Mouse (Mus musculus) intestine, embryonic 14.5 days (tissue): ENCODE data around the gene Gm136. TPM values are rescaled to one million over a fixed set of nuclear protein-coding genes. Genes with fewer than 3 reads are reported as not detected.

Experiments used
- ATAC-seq: fragments of 200-750 bp; cut with Nextera tagmentation; replicated peaks from 2 replicates; pipeline ENCODE4 v1.8.0; 2017; ENCODE audit warnings: low read depth, moderate number of reproducible peaks, moderate TSS enrichment, moderate library complexity; ENCODE audit not compliant: low FRiP score, low TSS enrichment
- DNase-seq: peaks from one replicate; pipeline ENCODE4 v3.0.0-alpha.2; 2018; ENCODE audit warnings: low spot score
- H3K27ac ChIP-seq: fragments of 300-500 bp; sonication (generic); 2 replicates; pipeline ENCODE4 v1.5.1; 2014; ENCODE audit warnings: low read depth, mild to moderate bottlenecking, control low read depth
- H3K27me3 ChIP-seq: fragments of 300-500 bp; sonication (generic); replicated peaks from 2 replicates; pipeline ENCODE4 v1.6.1; 2014; ENCODE audit warnings: low read length, control low read depth; ENCODE audit not compliant: control insufficient read depth, insufficient read depth
- H3K36me3 ChIP-seq: fragments of 300-500 bp; sonication (generic); 2 replicates; pipeline ENCODE4 v1.6.1; 2014; ENCODE audit warnings: low read length, control low read depth; ENCODE audit not compliant: control insufficient read depth, insufficient read depth
- H3K4me1 ChIP-seq: fragments of 300-500 bp; sonication (generic); replicated peaks from 2 replicates; pipeline ENCODE4 v1.6.1; 2014; ENCODE audit warnings: low read length, control low read depth, mixed read lengths; ENCODE audit not compliant: control insufficient read depth, insufficient read depth
- H3K4me2 ChIP-seq: fragments of 300-500 bp; sonication (generic); 2 replicates; pipeline ENCODE4 v1.6.1; 2014; ENCODE audit warnings: low read length
- H3K4me3 ChIP-seq: fragments of 300-500 bp; sonication (generic); 2 replicates; pipeline ENCODE4 v1.5.1; 2014; ENCODE audit warnings: low read depth, low read length, control low read depth, mixed read lengths
- H3K9ac ChIP-seq: fragments of 300-500 bp; sonication (generic); 2 replicates; pipeline ENCODE4 v1.6.1; 2014; ENCODE audit warnings: mild to moderate bottlenecking, low read length
- H3K9me3 ChIP-seq: fragments of 300-500 bp; sonication (generic); 2 replicates; pipeline ENCODE4 v1.6.1; 2016; ENCODE audit warnings: low read length, control low read depth; ENCODE audit not compliant: control insufficient read depth
- WGBS: fragments of 180-500 bp; shearing (Covaris S2); extraction: QIAGEN DNeasy Blood & Tissue Kit; methylation state at CpG from one replicate; pipeline ENCODE4 v1.1.7; 2014; 5-methylcytosine and 5-hydroxymethylcytosine counted together
- polyA plus RNA-seq: library from polyadenylated mRNA; unstranded; fragments of >200 nt; fragmentation: Nextera tagmentation; extraction: Ambion mirVana; gene quantifications from 2 replicates; pipeline ENCODE4 v1.2.1, GENCODE M21; 2014

The Gm136 gene
- polyA plus RNA-seq, 1 experiment from 2014 or later = not detected

DNA sequence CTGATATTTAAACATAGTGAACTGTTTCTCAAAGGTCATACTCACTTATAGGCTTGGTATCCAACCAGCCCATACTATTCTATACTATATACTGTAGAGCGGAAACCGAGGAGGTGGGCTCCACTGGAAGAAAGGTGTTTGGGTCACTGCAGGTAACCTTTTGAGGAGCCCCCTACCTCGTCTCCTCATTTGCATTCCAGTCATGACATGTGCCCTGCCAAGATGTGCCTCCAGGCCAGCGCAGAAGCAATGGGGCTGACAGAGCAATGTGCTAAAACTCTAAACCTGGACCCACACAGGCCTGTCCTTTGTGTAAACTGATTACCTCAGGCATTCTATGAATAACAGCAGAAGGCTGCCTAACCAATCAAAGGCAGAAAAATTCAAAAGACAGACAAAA is 31.8 kb downstream of the Gm136 start:
- no peak overlapping the region for H3K27ac ChIP-seq
- no peak for ATAC-seq
- H3K9me3 ChIP-seq = peaks cover 6% of the 10 kb centered on the region; the same call in 1 of the 2 replicates
- H3K4me2 ChIP-seq = no peak overlapping the region
- H3K27me3 ChIP-seq = peaks cover 4% of the 10 kb centered on the region; the same call in 1 of the 2 replicates
- DNase-seq = no peak
- 68% methylated on average over 4 of the region's 4 CpGs for WGBS
- no peaks in the 10 kb centered on the region for H3K36me3 ChIP-seq
- no peaks in the 10 kb centered on the region for H3K4me1 ChIP-seq
- no peak overlapping the region for H3K4me3 ChIP-seq
- no peak overlapping the region for H3K9ac ChIP-seq

DNA sequence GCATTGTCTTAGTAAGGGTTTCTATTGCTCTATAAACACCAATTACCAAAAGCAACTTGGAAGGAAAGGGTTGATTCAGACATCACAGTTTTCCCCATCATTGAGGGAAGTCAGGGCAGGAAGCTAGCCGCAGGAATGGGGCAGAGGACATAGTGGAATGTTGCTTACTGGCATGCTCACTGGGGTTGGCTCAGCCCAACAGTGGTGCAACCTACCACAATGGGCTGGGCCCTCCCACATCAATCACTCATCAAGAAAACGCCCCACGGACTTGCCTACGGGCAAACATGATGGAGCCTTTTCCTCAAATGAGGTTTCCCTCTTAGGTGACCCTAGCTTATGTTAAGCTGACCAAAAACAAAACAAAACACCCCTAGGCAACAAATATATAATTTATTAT is 32.9 kb downstream of the Gm136 start:
- Histone ChIP-seq H3K27ac (no peak overlapping the region), H3K4me1 (no peaks in the 10 kb centered on the region), H3K27me3 (no peaks in the 10 kb centered on the region), H3K9ac (no peak overlapping the region), H3K9me3 (peaks cover 6% of the 10 kb centered on the region; the same call in 1 of the 2 replicates), H3K4me3 (no peak overlapping the region), H3K4me2 (no peak overlapping the region), H3K36me3 (no peaks in the 10 kb centered on the region)
- WGBS = 70% methylated on average over 4 of the region's 4 CpGs
- ATAC-seq (no peak), DNase-seq (no peak)

DNA sequence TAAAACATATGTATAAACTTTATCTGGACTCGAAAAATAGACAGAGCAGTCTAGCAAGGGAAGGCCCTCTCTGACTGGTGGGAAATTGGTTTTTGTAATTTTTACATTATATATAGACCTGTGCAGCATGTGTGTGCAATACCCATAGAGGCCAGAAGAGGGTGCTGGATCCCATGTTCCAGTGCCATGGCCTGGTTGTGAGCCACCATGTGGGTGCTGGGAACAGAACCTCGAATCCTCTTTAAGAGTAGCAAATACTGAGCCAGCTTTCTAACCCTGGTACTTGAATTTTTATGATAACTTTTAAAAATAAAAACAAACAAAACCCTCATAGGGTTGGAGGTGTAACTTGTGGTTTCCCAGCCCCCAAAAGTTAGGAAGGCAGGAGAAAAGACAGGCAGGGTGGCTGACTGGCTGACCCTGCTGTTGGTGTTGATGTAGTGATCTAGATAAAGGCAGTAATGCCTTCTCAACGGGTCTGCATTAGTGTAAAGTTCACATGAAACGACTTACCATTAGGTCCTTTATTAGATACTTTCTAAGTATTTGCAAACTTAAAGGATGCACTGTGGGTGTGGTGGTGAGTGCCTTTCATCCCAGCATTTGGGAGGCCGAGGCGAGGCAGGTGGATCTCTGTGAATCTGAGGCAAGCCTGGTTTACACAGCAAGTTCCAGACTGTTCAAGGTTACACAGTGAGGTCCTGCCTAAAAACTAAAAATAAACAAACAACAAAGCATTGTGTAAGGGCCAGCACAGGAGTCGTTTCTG is 35.8 kb downstream of the Gm136 start:
- WGBS = 90% methylated on average over 7 of the region's 7 CpGs
- H3K4me2 ChIP-seq = no peak overlapping the region

DNA sequence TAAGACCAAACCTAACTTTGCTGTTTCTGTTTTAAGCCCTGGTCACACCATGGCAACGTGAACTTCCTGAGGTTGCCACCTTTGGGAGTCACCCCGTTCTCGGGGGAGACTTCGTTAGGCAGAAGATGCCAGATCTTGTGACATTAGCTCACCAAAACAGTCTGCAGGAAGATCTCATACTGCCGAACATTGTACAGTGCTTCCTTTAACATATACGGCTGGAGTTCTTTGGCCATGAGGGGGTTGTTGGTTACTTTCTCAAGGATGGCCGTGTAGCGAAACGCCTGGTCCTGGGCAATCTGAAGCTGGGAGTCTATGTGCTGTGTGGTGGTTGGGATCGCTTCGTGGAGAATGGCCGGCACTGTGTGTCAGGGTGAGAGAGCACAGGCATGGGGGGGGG is 36.6 kb downstream of the Gm136 start:
- DNase-seq = no peak
- Histone ChIP-seq H3K27ac (no peak overlapping the region), H3K4me3 (no peak overlapping the region), H3K4me2 (no peak overlapping the region), H3K9me3 (peaks cover 6% of the 10 kb centered on the region; the same call in 1 of the 2 replicates), H3K9ac (no peak overlapping the region), H3K36me3 (no peaks in the 10 kb centered on the region), H3K27me3 (no peaks in the 10 kb centered on the region), H3K4me1 (no peaks in the 10 kb centered on the region)
- WGBS = 97% methylated on average over 12 of the region's 12 CpGs
- no peak for ATAC-seq

More for the DNA sequence above, 35.8 kb downstream of the Gm136 start:
- H3K27ac ChIP-seq = no peak overlapping the region
- no peaks in the 10 kb centered on the region for H3K36me3 ChIP-seq
- no peaks in the 10 kb centered on the region for H3K27me3 ChIP-seq
- no peak overlapping the region for H3K4me3 ChIP-seq
- DNase-seq (no peak), ATAC-seq (no peak)
- H3K9ac ChIP-seq = no peak overlapping the region
- no peaks in the 10 kb centered on the region for H3K4me1 ChIP-seq
- peaks cover 6% of the 10 kb centered on the region; the same call in 1 of the 2 replicates for H3K9me3 ChIP-seq

DNA sequence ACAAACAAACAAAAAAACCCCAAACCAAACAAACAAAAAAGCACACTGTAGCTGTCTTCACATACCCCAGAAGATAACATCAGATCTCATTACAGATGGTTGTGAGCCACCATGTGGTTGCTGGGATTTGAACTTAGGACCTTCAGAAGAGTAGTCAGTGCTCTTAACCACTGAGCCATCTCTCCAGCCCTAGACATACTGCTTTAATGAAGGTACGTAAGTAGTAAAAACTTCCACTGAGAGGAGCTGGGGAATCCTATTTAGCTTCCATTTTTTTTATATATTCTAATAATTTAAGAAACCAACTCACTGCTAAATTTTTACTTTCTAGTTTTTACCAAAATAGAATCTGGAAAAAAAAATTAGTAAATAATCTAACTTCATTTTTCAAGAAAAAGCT is 41.0 kb downstream of the Gm136 start:
- Histone ChIP-seq H3K4me2 (no peak overlapping the region), H3K27me3 (no peaks in the 10 kb centered on the region), H3K9ac (no peak overlapping the region), H3K4me1 (no peaks in the 10 kb centered on the region), H3K4me3 (no peak overlapping the region), H3K36me3 (no peaks in the 10 kb centered on the region), H3K9me3 (peaks cover 5% of the 10 kb centered on the region; the same call in 1 of the 2 replicates), H3K27ac (no peak overlapping the region)
- no peak for DNase-seq
- ATAC-seq = no peak
- 97% methylated on average over 1 of the region's 1 CpGs for WGBS

DNA sequence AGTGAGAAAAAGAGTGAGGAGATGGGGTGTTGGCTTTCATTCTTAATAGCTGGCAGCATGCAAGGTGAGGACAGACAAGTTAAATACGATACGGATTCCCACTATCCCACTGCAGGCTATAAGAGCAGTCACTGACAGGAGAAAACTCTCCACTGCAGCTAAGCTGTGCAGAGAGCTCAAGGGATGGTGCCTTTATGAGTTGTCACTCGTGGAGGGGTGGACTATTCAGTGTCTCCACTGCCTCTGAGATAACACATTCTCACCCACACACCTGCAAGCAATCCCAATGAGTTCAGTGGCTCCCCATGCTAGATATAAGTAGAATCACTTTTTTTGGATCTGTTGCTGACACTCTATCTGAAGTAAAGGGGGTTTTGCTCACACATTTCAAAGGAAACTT is 47.9 kb downstream of the Gm136 start:
- ATAC-seq = no peak
- no peaks in the 10 kb centered on the region for H3K4me1 ChIP-seq

DNA sequence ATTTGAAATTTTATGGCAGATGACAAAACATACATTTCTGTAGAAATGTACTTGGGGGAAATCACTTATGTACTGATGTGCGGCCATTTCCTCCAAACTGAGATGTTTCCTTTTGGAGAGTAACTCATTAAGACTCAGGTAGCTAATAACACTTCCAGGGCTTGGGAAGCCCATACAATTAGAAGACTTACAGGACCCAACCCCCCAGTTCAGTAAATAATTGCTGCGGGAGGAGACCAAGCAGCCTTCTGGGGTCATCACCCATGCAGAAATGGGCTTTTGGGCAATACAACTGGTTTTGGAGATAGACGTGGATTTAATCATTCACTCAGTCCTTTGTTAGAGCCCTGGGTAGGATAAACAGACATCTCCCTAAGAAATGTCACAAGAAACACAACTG is 48.8 kb downstream of the Gm136 start:
- Histone ChIP-seq H3K27me3 (no peaks in the 10 kb centered on the region), H3K9ac (no peak overlapping the region), H3K4me3 (no peak overlapping the region), H3K27ac (no peak overlapping the region), H3K36me3 (no peaks in the 10 kb centered on the region), H3K4me2 (no peak overlapping the region), H3K9me3 (0 out of 2 replicates have a peak, but pooled peaks cover 2% of the 10 kb centered on the region), H3K4me1 (no peaks in the 10 kb centered on the region)
- 71% methylated on average over 3 of the region's 3 CpGs for WGBS
- ATAC-seq (no peak), DNase-seq (no peak)

More for the DNA sequence above, 47.9 kb downstream of the Gm136 start:
- H3K36me3 ChIP-seq = no peaks in the 10 kb centered on the region
- H3K27me3 ChIP-seq = no peaks in the 10 kb centered on the region
- H3K4me3 ChIP-seq = no peak overlapping the region
- H3K9ac ChIP-seq = no peak overlapping the region
- H3K4me2 ChIP-seq = no peak overlapping the region
- no peak overlapping the region for H3K27ac ChIP-seq
- 71% methylated on average over 3 of the region's 3 CpGs for WGBS
- DNase-seq = no peak
- H3K9me3 ChIP-seq = 0 out of 2 replicates have a peak, but pooled peaks cover 2% of the 10 kb centered on the region

DNA sequence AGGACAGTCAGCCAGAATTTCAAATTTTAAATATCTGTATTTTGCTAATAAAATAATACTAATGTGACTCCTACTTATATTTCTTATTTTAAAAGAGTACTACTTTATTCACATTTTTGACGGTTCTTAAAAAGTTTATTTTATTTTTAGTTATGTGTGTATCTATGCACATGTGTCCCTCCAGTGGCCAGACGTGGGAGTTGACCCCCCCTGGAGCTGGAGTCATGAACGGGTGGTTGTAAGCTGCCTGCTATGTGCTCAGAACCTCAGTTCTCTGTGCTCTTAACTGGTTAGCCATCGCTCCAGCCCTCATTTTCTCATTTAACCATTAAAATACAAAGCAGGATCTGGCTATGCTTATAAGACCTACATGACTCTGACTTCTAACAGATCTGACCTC is 53.0 kb downstream of the Gm136 start:
- Histone ChIP-seq H3K9ac (no peak overlapping the region), H3K9me3 (no peaks in the 10 kb centered on the region), H3K4me1 (no peaks in the 10 kb centered on the region), H3K4me3 (no peak overlapping the region), H3K27me3 (no peaks in the 10 kb centered on the region), H3K36me3 (no peaks in the 10 kb centered on the region), H3K4me2 (no peak overlapping the region), H3K27ac (no peak overlapping the region)
- DNase-seq (no peak), ATAC-seq (no peak)
- WGBS = 65% methylated on average over 4 of the region's 4 CpGs

DNA sequence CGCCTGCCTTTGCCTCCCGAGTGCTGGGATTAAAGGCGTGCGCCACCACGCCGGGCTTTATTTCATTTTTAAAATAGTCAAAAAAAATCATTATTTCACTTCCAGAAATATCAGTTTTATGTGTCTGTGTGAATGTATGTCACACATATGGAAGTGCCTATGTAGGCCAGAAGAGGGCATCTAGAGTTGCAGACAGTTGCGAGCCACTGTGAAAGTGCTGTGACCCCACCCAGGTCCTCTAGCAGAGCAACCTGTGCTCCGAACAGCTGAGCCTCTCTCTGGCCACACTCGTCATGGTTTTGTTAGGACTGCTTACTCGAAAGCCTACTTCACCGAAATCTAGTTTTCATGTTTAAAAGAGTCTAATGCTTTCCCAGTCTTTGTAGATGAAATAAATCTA is 53.8 kb downstream of the Gm136 start:
- H3K27me3 ChIP-seq = no peaks in the 10 kb centered on the region
- ATAC-seq = no peak
- no peaks in the 10 kb centered on the region for H3K9me3 ChIP-seq
- 94% methylated on average over 11 of the region's 11 CpGs for WGBS
- H3K27ac ChIP-seq = no peak overlapping the region
- H3K4me1 ChIP-seq = no peaks in the 10 kb centered on the region
- no peak overlapping the region for H3K4me3 ChIP-seq
- no peak overlapping the region for H3K9ac ChIP-seq
- H3K4me2 ChIP-seq = no peak overlapping the region
- no peak for DNase-seq
- H3K36me3 ChIP-seq = no peaks in the 10 kb centered on the region
